Mouse (Mus musculus) Patski (cell line): ENCODE measurements around the gene Drd1. TPM values are rescaled to one million over a fixed set of nuclear protein-coding genes. Genes with fewer than 3 reads are reported as not detected.

Source experiments
- ATAC-seq: fragments of 100-300 bp; one replicate; pipeline ENCODE4 v1.8.0; 2021
- CTCF ChIA-PET: fragments of 350-600 bp; sonication (Branson Sonifier 250); formaldehyde crosslinking; loops from one replicate; lab custom pipeline; 2022; ENCODE audit warnings: inconsistent platforms; lab: Charles Lee
- POLR2A ChIA-PET: fragments of 350-600 bp; sonication (Branson Sonifier 250); formaldehyde crosslinking; loops from one replicate; lab custom pipeline; 2022; ENCODE audit warnings: antibody characterized with exemption, inconsistent platforms; lab: Charles Lee
- DNase-seq: peaks from one replicate; pipeline ENCODE4 v3.0.0-alpha.2; 2011; ENCODE audit warnings: low read depth, low spot score
- H3K27me3 ChIP-seq: fragments of 371-371 bp; one replicate; pipeline ENCODE4 v1.5.1; 2021
- CTCF ChIP-seq: fragments of 100-300 bp; IDR thresholded peaks from one replicate; pipeline ENCODE4 v1.5.1; 2021
- in situ Hi-C: fragments of 300-500 bp; cut with MboI; formaldehyde crosslinking; loops from 3 replicates; pipeline ENCODE4 v1.11.1; 2018; ENCODE audit warnings: low pct_unique_long_range_greater_than_20kb, mixed read lengths
- polyA plus RNA-seq: library from polyadenylated mRNA; unstranded; gene quantifications from one replicate; pipeline ENCODE4 v1.2.3, GENCODE M21; 2021

The Drd1 gene
- polyA plus RNA-seq, 1 experiment from 2014 or later, result 0.44 TPM

DNA sequence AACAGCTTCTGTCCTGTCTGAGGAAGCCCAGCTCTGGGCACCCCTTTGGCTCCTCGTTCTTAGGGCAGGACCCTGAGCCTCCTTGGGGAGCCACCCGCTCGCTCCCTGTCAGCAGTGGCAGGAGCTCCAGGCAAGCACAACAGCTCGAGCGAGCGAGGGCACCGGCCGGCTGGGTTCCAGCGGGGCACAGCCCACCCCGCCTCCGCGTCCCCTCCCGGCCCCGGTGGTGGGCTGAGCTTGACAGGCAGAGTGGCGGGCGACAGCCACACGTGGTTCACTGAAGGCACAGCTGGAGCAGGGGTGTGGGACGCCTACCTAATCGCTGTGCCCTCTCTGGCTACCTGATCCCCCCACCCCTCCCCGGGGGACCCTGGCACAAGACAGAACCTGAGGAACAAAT lies 543 bp downstream of the Drd1 start:
- ATAC-seq, result no peak
- no peak for TF ChIP-seq CTCF
- DNase-seq, result no peak
- POLR2A ChIA-PET, result interaction anchor here (0.7 kb wide), 2 partner anchors 18 to 237 kb away, joined by 3 read pairs; no protein-coding TSS in a partner anchor
- CTCF ChIA-PET, result interaction anchor here (0.8 kb wide), 1 partner anchor 10 kb away, joined by 4 read pairs; no protein-coding TSS in a partner anchor
- H3K27me3 ChIP-seq, result peaks cover 83% of the 10 kb centered on the region
- in situ Hi-C loops, result loop anchor here (5.0 kb wide), 1 partner anchor 273 kb away; no protein-coding TSS in a partner anchor

DNA sequence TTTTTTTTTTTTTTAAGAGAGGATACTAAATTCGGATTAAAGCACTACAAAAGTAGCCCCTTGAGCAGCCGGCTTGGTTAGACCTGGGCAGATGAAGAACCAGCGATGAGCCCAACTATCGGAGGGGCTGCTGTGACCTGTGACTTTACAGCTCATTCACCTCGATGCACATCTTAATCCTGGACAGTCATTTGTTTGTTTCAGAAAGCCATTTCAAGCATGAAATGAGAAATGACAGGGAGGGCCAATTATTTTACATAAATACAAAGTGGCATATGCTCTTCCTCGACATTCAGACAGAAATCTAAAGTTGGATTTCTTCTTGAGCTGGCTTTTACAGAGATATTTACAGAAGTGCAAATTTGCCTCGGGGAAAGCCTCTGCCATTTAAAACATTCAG lies 3.9 kb downstream of the Drd1 start:
- POLR2A ChIA-PET, result no interaction called here
- in situ Hi-C loops, result no loop called here

DNA sequence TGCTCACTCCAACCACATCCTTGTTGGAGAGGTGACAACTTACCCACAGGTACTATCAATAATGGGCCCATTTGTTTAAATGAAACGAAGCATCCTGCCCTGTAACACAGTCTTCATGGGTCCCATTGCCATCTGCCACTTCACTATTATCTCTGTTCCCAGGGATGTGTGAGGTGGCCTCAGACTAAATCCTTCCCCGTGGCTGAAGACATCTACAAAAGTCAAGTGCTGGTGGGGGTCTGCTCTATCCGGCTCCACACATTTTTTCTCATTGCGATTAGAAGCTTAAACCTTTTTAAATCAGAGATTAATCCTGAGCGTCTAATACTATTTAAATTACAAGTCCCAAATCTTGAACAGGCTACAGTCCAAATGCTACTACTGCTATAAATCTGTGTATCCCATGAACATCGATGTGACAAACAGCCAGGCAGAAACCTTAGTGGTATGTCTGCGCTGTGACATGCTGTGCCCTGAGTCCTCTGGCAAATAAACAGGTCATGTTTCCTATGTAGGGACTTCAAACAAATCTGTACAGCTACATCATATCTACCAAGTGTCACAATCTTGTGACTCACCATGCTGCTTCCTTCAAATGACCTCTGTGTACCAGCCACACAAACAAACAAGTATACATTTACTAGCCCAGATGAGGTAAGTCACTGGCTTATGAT lies 6.7 kb downstream of the Drd1 start:
- no peak for DNase-seq
- TF ChIP-seq CTCF, result no peak
- ATAC-seq, result no peak
- in situ Hi-C loops, result no loop called here
- ChIA-PET POLR2A (no interaction called here), CTCF (interaction anchor here (1.4 kb wide), 2 partner anchors 11 to 14 kb away, joined by 3 read pairs; no protein-coding TSS in a partner anchor)
- H3K27me3 ChIP-seq, result peaks cover 62% of the 10 kb centered on the region

More for the DNA sequence above, 3.9 kb downstream of the Drd1 start:
- ATAC-seq, result no peak
- no peak for TF ChIP-seq CTCF
- peaks cover 80% of the 10 kb centered on the region for H3K27me3 ChIP-seq
- CTCF ChIA-PET, result interaction anchor here (1.1 to 1.9 kb wide), 4 partner anchors 8 to 268 kb away, joined by 3 to 6 read pairs (median 5); no protein-coding TSS in a partner anchor
- no peak for DNase-seq

DNA sequence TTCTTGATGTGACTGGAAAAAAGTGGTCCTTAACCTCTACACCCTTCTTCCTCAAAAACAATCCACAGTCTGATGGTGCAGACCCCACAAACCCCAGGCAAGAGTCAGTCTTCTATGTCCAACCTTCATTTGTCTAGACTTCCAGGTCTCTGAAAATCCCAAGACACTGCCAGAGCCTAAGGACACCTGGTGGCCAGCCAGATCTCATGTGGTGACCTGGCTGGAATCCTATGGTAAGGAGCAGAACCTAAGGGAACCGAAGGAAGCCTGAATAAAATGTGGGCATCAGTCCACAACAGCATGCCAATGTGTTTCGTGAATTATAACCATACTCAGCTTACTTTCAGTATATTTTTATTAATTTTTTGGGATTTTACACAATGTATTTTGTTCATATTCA lies 15.2 kb downstream of the Drd1 start:
- no peak for DNase-seq
- no peak for ATAC-seq
- TF ChIP-seq CTCF, result no peak
- ChIA-PET POLR2A (no interaction called here), CTCF (interaction anchor here (1.2 to 2.2 kb wide), 3 partner anchors 11 to 74 kb away, joined by 3 to 6 read pairs (median 5); no protein-coding TSS in a partner anchor)
- in situ Hi-C loops, result no loop called here
- H3K27me3 ChIP-seq, result peaks cover 20% of the 10 kb centered on the region

DNA sequence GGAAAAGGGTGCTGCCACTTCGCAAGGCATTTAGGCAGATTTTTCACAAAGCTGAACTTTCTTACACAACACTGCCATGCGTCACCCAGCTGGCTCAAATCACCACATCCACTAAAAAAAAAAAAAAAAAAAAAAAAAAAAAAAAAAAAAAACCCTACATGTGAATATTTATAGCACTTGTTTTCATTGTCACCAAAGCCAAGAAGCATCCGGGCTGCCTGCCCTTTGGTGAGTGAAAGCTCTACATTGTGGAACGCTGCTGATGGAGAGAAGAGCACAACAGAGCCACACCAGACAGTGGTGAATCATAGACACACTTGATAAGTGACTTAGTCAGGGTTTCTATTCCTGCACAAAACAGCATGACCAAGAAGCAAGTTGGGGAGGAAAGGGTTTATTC lies 17.6 kb downstream of the Drd1 start:
- DNase-seq (no peak), ATAC-seq (no peak)
- ChIA-PET POLR2A (no interaction called here), CTCF (interaction anchor here (1.0 to 1.2 kb wide), 2 partner anchors 11 to 12 kb away, joined by 3 read pairs; no protein-coding TSS in a partner anchor)
- H3K27me3 ChIP-seq, result peaks cover 11% of the 10 kb centered on the region
- in situ Hi-C loops, result loop anchor here (10.0 kb wide), 2 partner anchors 197 to 407 kb away; no protein-coding TSS in a partner anchor
- TF ChIP-seq CTCF, result no peak

DNA sequence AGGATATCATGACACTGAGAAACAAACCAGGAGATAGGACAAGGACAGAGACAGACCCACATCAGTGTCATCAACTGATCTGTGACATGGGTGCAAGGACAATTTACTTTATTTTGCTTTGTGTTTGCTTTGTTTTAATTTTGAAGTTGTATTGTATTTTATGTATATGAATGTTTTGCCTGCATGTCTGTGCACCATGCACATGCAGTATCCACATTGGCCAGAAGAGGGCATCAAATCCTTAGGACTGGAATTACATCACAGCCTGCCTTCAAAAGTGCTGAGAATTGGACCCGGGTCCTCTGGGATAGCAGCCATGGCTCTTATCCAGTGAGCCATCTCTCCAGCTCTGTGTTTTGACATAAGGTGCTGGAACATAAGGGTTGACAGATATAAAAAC lies 20.0 kb downstream of the Drd1 start:
- peaks cover 4% of the 10 kb centered on the region for H3K27me3 ChIP-seq
- DNase-seq (no peak), ATAC-seq (no peak)
- TF ChIP-seq CTCF, result peak; percentile 68
- CTCF ChIA-PET, result interaction anchor here (0.9 to 1.2 kb wide), 2 partner anchors 41 to 201 kb away, joined by 3 read pairs; no protein-coding TSS in a partner anchor
- in situ Hi-C loops, result loop anchor here (10.0 kb wide), 2 partner anchors 199 to 409 kb away; no protein-coding TSS in a partner anchor
- POLR2A ChIA-PET, result no interaction called here

DNA sequence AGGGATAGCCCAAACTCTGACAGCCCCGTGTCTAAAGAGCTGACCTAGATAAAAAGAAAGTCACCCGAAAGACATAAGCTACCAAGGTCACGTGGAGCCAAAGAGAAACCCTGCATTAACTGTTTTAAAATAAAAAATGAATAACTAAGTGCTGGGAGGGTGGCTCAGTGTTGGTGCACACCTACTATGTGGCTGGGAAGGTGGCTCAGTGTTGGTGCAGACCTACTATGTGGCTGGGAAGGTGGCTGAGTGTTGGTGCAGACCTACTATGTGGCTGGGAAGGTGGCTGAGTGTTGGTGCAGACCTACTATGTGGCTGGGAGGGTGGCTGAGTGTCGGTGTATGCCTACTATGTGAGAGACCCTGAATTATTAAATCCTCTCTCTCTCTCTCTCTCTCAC lies 21.9 kb downstream of the Drd1 start:
- no peaks in the 10 kb centered on the region for H3K27me3 ChIP-seq
- ATAC-seq, result no peak
- no peak for TF ChIP-seq CTCF
- POLR2A ChIA-PET, result no interaction called here
- CTCF ChIA-PET, result no interaction called here
- DNase-seq, result no peak
- in situ Hi-C loops, result loop anchor here (10.0 kb wide), 2 partner anchors 201 to 411 kb away; no protein-coding TSS in a partner anchor

DNA sequence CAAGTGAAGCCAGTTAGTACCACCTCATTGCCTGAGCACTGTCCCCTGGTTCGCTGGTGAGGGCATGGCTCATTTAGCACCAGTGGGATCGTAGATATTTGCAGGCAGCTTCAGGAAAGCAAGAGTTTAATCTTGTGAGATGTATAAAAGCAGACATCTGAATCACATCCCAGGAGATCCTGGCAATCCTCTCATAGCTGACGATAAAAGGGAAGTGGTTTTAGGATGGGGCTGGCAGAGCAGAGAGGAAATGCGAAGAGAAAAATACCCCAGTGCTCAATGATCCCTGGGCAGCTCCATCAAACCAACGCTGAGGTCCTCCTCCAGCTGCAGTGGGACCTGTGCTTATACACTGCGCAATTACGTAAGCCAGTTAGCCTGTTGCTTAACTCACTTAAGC lies 28.4 kb downstream of the Drd1 start:
- CTCF ChIA-PET, result interaction anchor here (1.1 kb wide), 1 partner anchor 11 kb away, joined by 3 read pairs; no protein-coding TSS in a partner anchor
- ATAC-seq (no peak), DNase-seq (no peak)
- in situ Hi-C loops, result no loop called here
- no peaks in the 10 kb centered on the region for H3K27me3 ChIP-seq
- POLR2A ChIA-PET, result no interaction called here
- TF ChIP-seq CTCF, result no peak

DNA sequence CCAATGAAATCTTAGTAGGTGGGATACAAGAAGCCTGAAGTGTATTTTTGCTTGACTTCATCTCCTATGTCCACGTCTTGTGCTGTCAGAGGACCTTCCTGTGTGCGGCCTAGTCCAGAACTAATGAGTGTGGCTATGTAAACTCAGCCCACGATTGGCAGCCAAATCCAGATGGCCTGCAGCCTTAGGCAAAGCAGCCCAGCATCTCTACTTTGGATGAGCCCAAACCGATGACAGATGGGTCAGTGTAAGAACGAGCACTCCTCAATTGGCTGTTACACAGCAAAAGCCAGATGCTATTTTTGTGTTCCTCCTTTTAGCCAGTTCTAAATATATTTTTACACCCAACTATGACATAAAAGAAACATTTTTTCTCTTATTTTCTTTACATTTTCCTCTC lies 32.2 kb downstream of the Drd1 start:
- in situ Hi-C loops, result no loop called here
- POLR2A ChIA-PET, result no interaction called here
- CTCF ChIA-PET, result no interaction called here
- no peaks in the 10 kb centered on the region for H3K27me3 ChIP-seq
- DNase-seq (no peak), ATAC-seq (no peak)
- no peak for TF ChIP-seq CTCF

DNA sequence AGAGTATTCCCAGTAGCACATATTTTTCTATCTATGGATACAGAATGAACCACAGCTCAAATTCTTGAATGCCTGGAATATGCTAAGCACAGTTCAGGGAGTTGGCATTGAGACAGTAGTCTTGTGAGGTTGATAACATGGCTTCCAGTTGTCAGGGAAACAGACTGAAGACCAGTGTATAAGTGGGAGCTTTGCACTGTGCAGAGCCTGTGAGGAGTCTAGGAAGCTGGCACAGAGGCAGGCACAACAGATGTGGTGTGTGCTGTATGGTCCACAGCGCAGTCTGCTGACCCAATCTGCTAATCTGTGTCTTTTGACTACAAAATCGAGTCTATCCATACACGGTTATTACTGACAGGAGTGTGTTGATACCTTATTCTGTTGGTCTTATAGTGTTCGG lies 46.8 kb downstream of the Drd1 start:
- POLR2A ChIA-PET, result no interaction called here
- TF ChIP-seq CTCF, result no peak

More for the DNA sequence above, 46.8 kb downstream of the Drd1 start:
- ATAC-seq, result no peak
- H3K27me3 ChIP-seq, result peaks cover 12% of the 10 kb centered on the region
- in situ Hi-C loops, result no loop called here
- no peak for DNase-seq
- CTCF ChIA-PET, result no interaction called here

Other genes with a start within 250 kb of the Drd1 start
- 157 TPM for gene Sfxn1, start 16.2 kb upstream of the Drd1 start, polyA plus RNA-seq
- not detected for gene Hrh2, start 136.4 kb upstream of the Drd1 start, polyA plus RNA-seq